Mouse (Mus musculus): ENCODE measurements around the gene Cdr2l. TPM values are rescaled to one million over a fixed set of nuclear protein-coding genes. Genes with fewer than 3 reads are reported as not detected.
A peak's percentile ranks its signal among the peaks of the same experiment; 100 is the strongest.

Gene Cdr2l
- polyA plus RNA-seq, 1 experiment from 2014 or later: 18.5 TPM

GRCm38 (mm10) chr11:115366039-115366705, 15.5 kb upstream of the Cdr2l start:
- WGBS: 41% methylated on average over 7 of the region's 7 CpGs
- H3K27ac ChIP-seq (ENCODE audit: low read length): peak overlapping the region; percentile 78

GRCm38 (mm10) chr11:115366706-115367394, 14.9 kb upstream of the Cdr2l start:
- peak overlapping the region; percentile 78 for H3K27ac ChIP-seq (ENCODE audit: low read length)
- peak; percentile 83 for ATAC-seq
- under 1% methylated on average over 27 of the region's 28 CpGs for WGBS
- H3K36me3 ChIP-seq (ENCODE audit: control insufficient read depth, insufficient read depth, low read length): no peaks in the 10 kb centered on the region
- peak overlapping the region; percentile 83 for H3K4me3 ChIP-seq (ENCODE audit: low read depth, low read length)
- no peaks in the 10 kb centered on the region for H3K27me3 ChIP-seq (ENCODE audit: control insufficient read depth, insufficient read depth, low read depth, low read length)
- peaks cover 11% of the 10 kb centered on the region for H3K4me1 ChIP-seq (ENCODE audit: control insufficient read depth, insufficient read depth, low read length)
- H3K9me3 ChIP-seq (replicated peaks; ENCODE audit: control insufficient read depth, low read length, poor library complexity, severe bottlenecking): no peaks in the 10 kb centered on the region
- H3K9ac ChIP-seq (ENCODE audit: low read depth, low read length): peak overlapping the region; percentile 84
- H3K4me2 ChIP-seq (ENCODE audit: low read length): peak overlapping the region; percentile 61

More at GRCm38 (mm10) chr11:115366039-115366705, 15.5 kb upstream of the Cdr2l start:
- H3K36me3 ChIP-seq (ENCODE audit: control insufficient read depth, insufficient read depth, low read length): no peaks in the 10 kb centered on the region
- H3K9ac ChIP-seq (ENCODE audit: low read depth, low read length): peak overlapping the region; percentile 84
- peak; percentile 41 for ATAC-seq
- peaks cover 11% of the 10 kb centered on the region for H3K4me1 ChIP-seq (ENCODE audit: control insufficient read depth, insufficient read depth, low read length)
- H3K4me2 ChIP-seq (ENCODE audit: low read length): peak overlapping the region; percentile 61
- no peaks in the 10 kb centered on the region for H3K9me3 ChIP-seq (replicated peaks; ENCODE audit: control insufficient read depth, low read length, poor library complexity, severe bottlenecking)
- no peaks in the 10 kb centered on the region for H3K27me3 ChIP-seq (ENCODE audit: control insufficient read depth, insufficient read depth, low read depth, low read length)
- H3K4me3 ChIP-seq (ENCODE audit: low read depth, low read length): peak overlapping the region; percentile 83

DNA sequence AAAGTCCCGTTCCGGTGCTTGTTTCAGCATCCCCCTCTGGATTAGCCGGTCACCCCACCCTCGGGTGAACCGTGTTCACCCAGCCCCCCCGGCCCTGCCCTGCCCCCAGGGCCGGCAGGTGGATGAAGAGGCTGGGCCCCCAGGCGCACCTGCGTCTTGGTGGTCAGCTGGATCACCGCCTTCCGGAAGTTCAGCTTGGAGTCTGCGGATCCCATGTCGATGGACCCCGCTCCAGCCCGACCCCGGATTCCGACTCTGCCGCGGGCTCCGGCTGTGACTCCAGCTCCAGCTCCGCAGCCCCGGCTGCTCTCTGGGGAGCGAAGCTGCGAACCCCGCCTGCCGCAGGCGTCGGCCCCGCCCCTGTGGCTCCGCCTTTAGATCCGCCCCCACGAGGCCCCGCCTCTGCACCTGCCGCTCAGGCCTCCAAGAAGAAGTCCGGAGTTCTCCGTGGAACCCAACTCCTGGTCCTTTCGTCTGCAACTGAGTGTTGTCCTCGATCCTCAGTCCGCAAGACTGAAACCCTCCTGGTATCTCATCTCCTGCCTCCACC, 14.2 kb upstream of the Cdr2l start, which contains the start of gene Hid1:
Gene Hid1, minus strand, starts transcription at position 362 of the 550 bp plus-strand sequence.
- peak; percentile 66 for ATAC-seq
- 0% methylated on average over 27 of the region's 39 CpGs for WGBS
- H3K27me3 ChIP-seq (ENCODE audit: control insufficient read depth, insufficient read depth, low read depth, low read length): no peaks in the 10 kb centered on the region
- H3K9me3 ChIP-seq (replicated peaks; ENCODE audit: control insufficient read depth, low read length, poor library complexity, severe bottlenecking): no peaks in the 10 kb centered on the region
- H3K4me3 ChIP-seq (ENCODE audit: low read depth, low read length): peak within 1 kb of the TSS; percentile 83
- H3K4me1 ChIP-seq (ENCODE audit: control insufficient read depth, insufficient read depth, low read length): peaks cover 11% of the 10 kb centered on the region
- peak within 1 kb of the TSS; percentile 84 for H3K9ac ChIP-seq (ENCODE audit: low read depth, low read length)
- H3K4me2 ChIP-seq (ENCODE audit: low read length): peak within 1 kb of the TSS; percentile 61
- H3K36me3 ChIP-seq (ENCODE audit: control insufficient read depth, insufficient read depth, low read length): no peaks in the 10 kb centered on the region
- H3K27ac ChIP-seq (ENCODE audit: low read length): peak within 1 kb of the TSS; percentile 78

DNA sequence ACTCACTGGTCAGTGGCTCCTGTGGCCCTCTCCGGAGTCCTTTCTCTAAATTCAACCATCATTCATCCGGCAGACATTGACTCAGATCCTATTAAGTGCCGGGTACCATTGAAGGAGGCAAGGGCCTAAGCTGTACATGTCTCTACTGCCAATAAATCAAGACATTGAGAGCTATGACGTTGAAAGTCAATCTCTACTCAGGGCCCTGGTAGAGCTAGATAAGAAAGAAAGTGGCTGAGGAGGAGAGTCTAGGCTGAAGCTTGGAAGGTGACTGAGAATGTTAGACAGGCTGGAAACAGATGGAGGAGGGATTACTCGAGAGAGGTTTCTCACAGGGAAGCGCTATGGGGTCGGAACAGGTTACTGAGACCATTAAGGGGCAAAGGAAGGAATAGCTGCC, 11.3 kb upstream of the Cdr2l start:
- Histone ChIP-seq H3K4me2 (ENCODE audit: low read length) (no peak overlapping the region), H3K9me3 (replicated peaks; ENCODE audit: control insufficient read depth, low read length, poor library complexity, severe bottlenecking) (no peaks in the 10 kb centered on the region), H3K27me3 (ENCODE audit: control insufficient read depth, insufficient read depth, low read depth, low read length) (no peaks in the 10 kb centered on the region), H3K27ac (ENCODE audit: low read length) (no peak overlapping the region), H3K36me3 (ENCODE audit: control insufficient read depth, insufficient read depth, low read length) (no peaks in the 10 kb centered on the region), H3K4me1 (ENCODE audit: control insufficient read depth, insufficient read depth, low read length) (peaks cover 26% of the 10 kb centered on the region), H3K4me3 (ENCODE audit: low read depth, low read length) (no peak overlapping the region), H3K9ac (ENCODE audit: low read depth, low read length) (no peak overlapping the region)
- WGBS: 55% methylated on average over 7 of the region's 7 CpGs
- no peak for ATAC-seq

GRCm38 (mm10) chr11:115371354-115371753, 10.4 kb upstream of the Cdr2l start:
- no peak overlapping the region for H3K4me3 ChIP-seq (ENCODE audit: low read depth, low read length)
- H3K4me1 ChIP-seq (ENCODE audit: control insufficient read depth, insufficient read depth, low read length): peaks cover 18% of the 10 kb centered on the region
- no peaks in the 10 kb centered on the region for H3K36me3 ChIP-seq (ENCODE audit: control insufficient read depth, insufficient read depth, low read length)
- no peak overlapping the region for H3K4me2 ChIP-seq (ENCODE audit: low read length)
- ATAC-seq: no peak
- H3K9ac ChIP-seq (ENCODE audit: low read depth, low read length): no peak overlapping the region
- no peaks in the 10 kb centered on the region for H3K27me3 ChIP-seq (ENCODE audit: control insufficient read depth, insufficient read depth, low read depth, low read length)
- H3K9me3 ChIP-seq (replicated peaks; ENCODE audit: control insufficient read depth, low read length, poor library complexity, severe bottlenecking): no peaks in the 10 kb centered on the region
- H3K27ac ChIP-seq (ENCODE audit: low read length): no peak overlapping the region
- WGBS: 70% methylated on average over 8 of the region's 8 CpGs

DNA sequence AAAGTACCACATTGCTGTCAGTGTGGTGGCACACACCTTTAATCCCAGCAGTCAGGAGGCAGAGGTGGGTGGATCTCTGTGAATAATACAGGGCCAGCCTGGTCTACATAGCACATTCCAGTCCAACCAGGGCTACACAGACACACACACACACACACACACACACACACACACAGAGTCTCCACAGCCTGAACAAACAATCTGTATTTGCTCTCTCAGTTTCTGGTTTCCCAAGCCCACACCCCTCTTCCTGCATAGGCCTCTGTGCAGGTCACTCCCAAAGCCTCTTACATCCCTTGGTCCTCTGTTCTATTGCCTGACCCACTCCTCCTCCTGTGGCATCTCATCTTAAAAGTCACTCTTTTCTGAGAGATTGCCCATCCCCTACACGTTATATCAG, 9.7 kb upstream of the Cdr2l start:
- peaks cover 15% of the 10 kb centered on the region; the same call in 1 of the 2 replicates for H3K4me1 ChIP-seq (ENCODE audit: control insufficient read depth, insufficient read depth, low read length)
- H3K9ac ChIP-seq (ENCODE audit: low read depth, low read length): no peak overlapping the region
- H3K9me3 ChIP-seq (replicated peaks; ENCODE audit: control insufficient read depth, low read length, poor library complexity, severe bottlenecking): no peaks in the 10 kb centered on the region
- H3K4me3 ChIP-seq (ENCODE audit: low read depth, low read length): no peak overlapping the region
- WGBS: 77% methylated on average over 1 of the region's 1 CpGs
- H3K4me2 ChIP-seq (ENCODE audit: low read length): no peak overlapping the region
- no peaks in the 10 kb centered on the region for H3K36me3 ChIP-seq (ENCODE audit: control insufficient read depth, insufficient read depth, low read length)
- no peak overlapping the region for H3K27ac ChIP-seq (ENCODE audit: low read length)
- ATAC-seq: no peak
- H3K27me3 ChIP-seq (ENCODE audit: control insufficient read depth, insufficient read depth, low read depth, low read length): no peaks in the 10 kb centered on the region

DNA sequence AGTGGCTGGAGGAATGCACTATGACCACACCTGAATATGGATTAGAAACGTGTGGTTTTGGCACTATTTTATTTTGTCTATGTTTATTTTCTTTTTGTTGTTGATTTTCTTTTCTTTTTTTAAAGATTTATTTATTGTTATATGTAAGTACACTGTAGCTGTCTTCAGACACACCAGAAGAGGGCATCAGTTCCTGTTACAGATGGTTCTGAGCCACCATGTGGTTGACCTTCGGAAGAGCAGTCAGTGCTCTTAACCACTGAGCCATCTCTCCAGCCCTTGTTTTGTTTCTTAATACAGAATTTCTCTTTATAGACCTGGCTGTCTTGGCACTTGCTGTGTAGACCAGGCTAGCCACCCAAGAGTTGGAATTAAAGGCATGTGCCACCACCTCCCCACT, 9.0 kb upstream of the Cdr2l start:
- Histone ChIP-seq H3K4me1 (ENCODE audit: control insufficient read depth, insufficient read depth, low read length) (peaks cover 15% of the 10 kb centered on the region; the same call in 1 of the 2 replicates), H3K9me3 (replicated peaks; ENCODE audit: control insufficient read depth, low read length, poor library complexity, severe bottlenecking) (no peaks in the 10 kb centered on the region), H3K4me2 (ENCODE audit: low read length) (no peak overlapping the region), H3K36me3 (ENCODE audit: control insufficient read depth, insufficient read depth, low read length) (no peaks in the 10 kb centered on the region), H3K27me3 (ENCODE audit: control insufficient read depth, insufficient read depth, low read depth, low read length) (no peaks in the 10 kb centered on the region), H3K4me3 (ENCODE audit: low read depth, low read length) (no peak overlapping the region), H3K27ac (ENCODE audit: low read length) (no peak overlapping the region), H3K9ac (ENCODE audit: low read depth, low read length) (no peak overlapping the region)
- no peak for ATAC-seq
- WGBS: 45% methylated on average over 2 of the region's 2 CpGs

GRCm38 (mm10) chr11:115373805-115374694, 7.7 kb upstream of the Cdr2l start:
- H3K27ac ChIP-seq (ENCODE audit: low read length): peak overlapping the region; percentile 85
- peaks cover 15% of the 10 kb centered on the region; the same call in 1 of the 2 replicates for H3K4me1 ChIP-seq (ENCODE audit: control insufficient read depth, insufficient read depth, low read length)
- H3K27me3 ChIP-seq (ENCODE audit: control insufficient read depth, insufficient read depth, low read depth, low read length): no peaks in the 10 kb centered on the region
- WGBS: 2% methylated on average over 30 of the region's 30 CpGs
- no peaks in the 10 kb centered on the region for H3K9me3 ChIP-seq (replicated peaks; ENCODE audit: control insufficient read depth, low read length, poor library complexity, severe bottlenecking)
- H3K9ac ChIP-seq (ENCODE audit: low read depth, low read length): peak overlapping the region; percentile 76
- peak; percentile 76 for ATAC-seq
- peak overlapping the region; percentile 51 for H3K4me3 ChIP-seq (ENCODE audit: low read depth, low read length)
- H3K36me3 ChIP-seq (ENCODE audit: control insufficient read depth, insufficient read depth, low read length): no peaks in the 10 kb centered on the region
- H3K4me2 ChIP-seq (ENCODE audit: low read length): peak overlapping the region; percentile 63
